ENCODE assay signal across 10 mouse cellular contexts in the genomic region with DNA sequence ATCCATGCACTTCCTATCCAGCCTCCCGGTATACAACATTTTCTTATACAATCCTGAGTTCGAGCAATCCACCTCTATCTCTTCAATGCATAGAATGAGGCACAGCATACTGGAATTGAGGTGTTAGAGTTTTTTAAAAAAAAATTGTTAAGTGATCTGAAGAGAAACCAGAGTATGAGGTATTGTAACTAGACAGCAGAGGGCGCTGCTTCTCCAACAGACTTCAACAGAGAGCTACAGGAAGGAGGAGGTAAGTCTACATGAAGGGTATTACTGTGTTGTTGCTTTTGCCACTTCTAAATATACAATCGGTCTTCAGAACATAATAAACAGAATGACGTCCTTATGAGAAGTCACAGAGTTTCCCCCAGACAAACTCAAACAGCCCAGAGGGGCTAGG.
DNase-seq lines count a peak whose midpoint lies in the region; ATAC-seq and TF ChIP-seq lines count a peak whose summit lies in the region.
"Had no signal": no experiment of that assay in that cellular context is flagged by ENCODE, and none has a peak within 500 bp of the region (broad histone marks: within the 10 kb centered on the region; RNA-seq: fewer than 3 reads in every experiment).

No protein-coding gene starts in this region.

- WGBS in liver, adult 2 months = 71% methylated on average over 5 of the region's 5 CpGs
- 49% methylated on average over 5 of the region's 5 CpGs for WGBS in liver, embryonic 12.5 days (ENCODE audit: insufficient replicate concordance)
- 57% methylated on average over 5 of the region's 5 CpGs for WGBS in midbrain, postnatal 0 days

- no peaks in the 10 kb centered on the region for H3K4me1 ChIP-seq in liver, adult 2 months (ENCODE audit: control insufficient read depth, insufficient read depth, low read length)
- no peaks in the 10 kb centered on the region for H3K4me1 ChIP-seq in liver, embryonic 12.5 days
- H3K4me1 ChIP-seq in midbrain, postnatal 0 days (ENCODE audit: insufficient read depth, low read length) = no peaks in the 10 kb centered on the region; the same call in 1 of the 2 replicates
- H3K4me1 ChIP-seq: lung, embryonic 15.5 days; stomach, embryonic 15.5 days had no signal

- H3K27me3 ChIP-seq in liver, adult 2 months (ENCODE audit: control insufficient read depth, insufficient read depth, low read length) = no peaks in the 10 kb centered on the region
- peaks cover 10% of the 10 kb centered on the region; the same call in 1 of the 2 replicates for H3K27me3 ChIP-seq in liver, embryonic 12.5 days (replicated peaks)
- no peaks in the 10 kb centered on the region for H3K27me3 ChIP-seq in midbrain, postnatal 0 days (ENCODE audit: insufficient read depth, low read length)
- H3K27me3 ChIP-seq: lung, embryonic 15.5 days; stomach, embryonic 15.5 days had no signal

- no peak overlapping the region for H3K27ac ChIP-seq in liver, adult 2 months (replicated peaks; ENCODE audit: insufficient read depth, low read depth, low read length)
- H3K27ac ChIP-seq in liver, embryonic 12.5 days = no peak overlapping the region
- no peak overlapping the region for H3K27ac ChIP-seq in midbrain, postnatal 0 days (ENCODE audit: low read depth, low read length)
- H3K27ac ChIP-seq: lung, embryonic 15.5 days; stomach, embryonic 15.5 days had no signal

- no peak for ATAC-seq in liver, embryonic 12.5 days
- 0 out of 2 replicates have a peak, but pooled peaks have one; percentile 39 for ATAC-seq in midbrain, postnatal 0 days (ENCODE audit: low FRiP score)

- H3K9ac ChIP-seq in liver, adult 2 months (ENCODE audit: low read depth, low read length) = no peak overlapping the region
- H3K9ac ChIP-seq in liver, embryonic 12.5 days = no peak overlapping the region
- no peak overlapping the region for H3K9ac ChIP-seq in midbrain, postnatal 0 days (replicated peaks; ENCODE audit: low read length, poor library complexity, severe bottlenecking)
- H3K9ac ChIP-seq: lung, embryonic 15.5 days; stomach, embryonic 15.5 days had no signal

- no peak for TF ChIP-seq POLR2A in liver, adult 2 months (IDR thresholded peaks at IDR 0.05; ENCODE audit: extremely low read depth, insufficient read depth, low read length)

- H3K79me2 ChIP-seq in liver, adult 2 months (ENCODE audit: control insufficient read depth, insufficient read depth, low read length) = no peaks in the 10 kb centered on the region

- H3K4me2 ChIP-seq in liver, embryonic 12.5 days = no peak overlapping the region
- no peak overlapping the region for H3K4me2 ChIP-seq in midbrain, postnatal 0 days (ENCODE audit: low read depth, low read length, poor library complexity, severe bottlenecking)
- H3K4me2 ChIP-seq: lung, embryonic 15.5 days; stomach, embryonic 15.5 days had no signal

- H3K36me3 ChIP-seq in liver, adult 2 months (ENCODE audit: control insufficient read depth, insufficient read depth, low read length) = no peaks in the 10 kb centered on the region
- H3K36me3 ChIP-seq in liver, embryonic 12.5 days = no peaks in the 10 kb centered on the region
- peaks cover 4% of the 10 kb centered on the region; the same call in 1 of the 2 replicates for H3K36me3 ChIP-seq in midbrain, postnatal 0 days (ENCODE audit: insufficient read depth, low read length)
- H3K36me3 ChIP-seq: lung, embryonic 15.5 days; stomach, embryonic 15.5 days had no signal

- H3K4me3 ChIP-seq in liver, adult 2 months (ENCODE audit: insufficient read depth, low read depth, low read length) = no peak overlapping the region
- no peak overlapping the region for H3K4me3 ChIP-seq in liver, embryonic 12.5 days
- H3K4me3 ChIP-seq in midbrain, postnatal 0 days (ENCODE audit: low read depth, low read length) = no peak overlapping the region
- H3K4me3 ChIP-seq: lung, embryonic 15.5 days; stomach, embryonic 15.5 days had no signal

- no peaks in the 10 kb centered on the region for H3K9me3 ChIP-seq in liver, embryonic 12.5 days (replicated peaks)
- H3K9me3 ChIP-seq in midbrain, postnatal 0 days (ENCODE audit: low read length) = no peaks in the 10 kb centered on the region
- H3K9me3 ChIP-seq: lung, embryonic 15.5 days; stomach, embryonic 15.5 days had no signal

- peak; percentile 67 to 80 for DNase-seq in cerebellum, postnatal 14 days
- DNase-seq in cerebellum, postnatal 4 days (ENCODE audit: low spot score in 2 of 2) = no peak
- DNase-seq in liver, adult 2 months (ENCODE audit: extremely low read depth, low read depth, low spot score) = peak; percentile 13
- DNase-seq in embryo, embryonic 10 days (ENCODE audit: low spot score) = peak; percentile 80
- DNase-seq in midbrain, postnatal 0 days (ENCODE audit: low spot score) = peak; percentile 89
- DNase-seq in yolk sac, embryonic 10.5 days (ENCODE audit: low spot score) = no peak
- DNase-seq in adrenal gland, adult 18-20 months (ENCODE audit: low spot score in 2 of 2) = no peak

- TF ChIP-seq CTCF in liver, adult 2 months (IDR thresholded peaks at IDR 0.05; ENCODE audit: low read depth, low read length) = 0 out of 2 replicates have a peak, but pooled peaks have one; percentile 11
- TF ChIP-seq CTCF in midbrain, postnatal 0 days (IDR thresholded peaks at IDR 0.05) = peak; percentile 85

Comparison
In these comparisons a context has a peak if more than half of its experiments do, and no peak if none do; other contexts are left out.
1. DNase-seq: peak in cerebellum, postnatal 14 days (2 of 2), liver, adult 2 months (single experiment), embryo, embryonic 10 days (single experiment) and midbrain, postnatal 0 days (single experiment); none in cerebellum, postnatal 4 days (0 of 2), yolk sac, embryonic 10.5 days (single experiment) and adrenal gland, adult 18-20 months (0 of 2).